Mouse (Mus musculus) cerebellum, adult 2 months (tissue): ENCODE results near the gene Atp6v1fnb. TPM values are rescaled to one million over a fixed set of nuclear protein-coding genes. Genes with fewer than 3 reads are reported as not detected.
A peak's percentile ranks its signal among the peaks of the same experiment; 100 is the strongest.

ENCODE experiments used
- DNase-seq, 2 experiments: peaks; one replicate each; pipeline ENCODE4 v3.0.0; 2021
- H3K27ac ChIP-seq: fragments of 200-500 bp; 2 replicates; pipeline ENCODE4 v1.5.1; 2012; ENCODE audit warnings: low read length, control low read depth, inconsistent platforms; ENCODE audit not compliant: insufficient read depth
- H3K27me3 ChIP-seq: fragments of 200-500 bp; 2 replicates; pipeline ENCODE4 v1.6.1; 2012; ENCODE audit warnings: inconsistent platforms, mild to moderate bottlenecking, low read length, moderate library complexity; ENCODE audit not compliant: control insufficient read depth, insufficient read depth
- H3K4me1 ChIP-seq: fragments of 200-500 bp; 2 replicates; pipeline ENCODE4 v1.6.1; 2011; ENCODE audit warnings: low read length; ENCODE audit not compliant: control insufficient read depth, insufficient read depth
- H3K4me3 ChIP-seq: fragments of 200-500 bp; replicated peaks from 2 replicates; pipeline ENCODE3; 2011; ENCODE audit warnings: mild to moderate bottlenecking, low read depth, low read length, control low read depth; ENCODE audit not compliant: insufficient read depth
- CTCF ChIP-seq: fragments of 200-500 bp; IDR thresholded peaks from 2 replicates; pipeline ENCODE4 v1.5.1; 2011; ENCODE audit warnings: low read depth, mild to moderate bottlenecking, control low read depth, low read length, moderate library complexity, borderline replicate concordance; ENCODE audit not compliant: insufficient read depth
- POLR2A ChIP-seq: fragments of 200-500 bp; IDR thresholded peaks from 2 replicates; pipeline ENCODE4 v1.6.1; 2011; ENCODE audit warnings: low read length, control low read depth, borderline replicate concordance; ENCODE audit not compliant: insufficient read depth
- WGBS: fragments of 180-500 bp; shearing (Covaris S2); methylation state at CpG from one replicate; pipeline ENCODE4 v1.1.7; 2018; 5-methylcytosine and 5-hydroxymethylcytosine counted together
- polyA plus RNA-seq: library from polyadenylated mRNA; depleted of rRNA; stranded (reverse); fragments of >200 nt; gene quantifications from 2 replicates; pipeline ENCODE4 v1.2.3, GENCODE M21; 2012

Atp6v1fnb gene
- polyA plus RNA-seq, 1 experiment: 0.23 TPM

DNA sequence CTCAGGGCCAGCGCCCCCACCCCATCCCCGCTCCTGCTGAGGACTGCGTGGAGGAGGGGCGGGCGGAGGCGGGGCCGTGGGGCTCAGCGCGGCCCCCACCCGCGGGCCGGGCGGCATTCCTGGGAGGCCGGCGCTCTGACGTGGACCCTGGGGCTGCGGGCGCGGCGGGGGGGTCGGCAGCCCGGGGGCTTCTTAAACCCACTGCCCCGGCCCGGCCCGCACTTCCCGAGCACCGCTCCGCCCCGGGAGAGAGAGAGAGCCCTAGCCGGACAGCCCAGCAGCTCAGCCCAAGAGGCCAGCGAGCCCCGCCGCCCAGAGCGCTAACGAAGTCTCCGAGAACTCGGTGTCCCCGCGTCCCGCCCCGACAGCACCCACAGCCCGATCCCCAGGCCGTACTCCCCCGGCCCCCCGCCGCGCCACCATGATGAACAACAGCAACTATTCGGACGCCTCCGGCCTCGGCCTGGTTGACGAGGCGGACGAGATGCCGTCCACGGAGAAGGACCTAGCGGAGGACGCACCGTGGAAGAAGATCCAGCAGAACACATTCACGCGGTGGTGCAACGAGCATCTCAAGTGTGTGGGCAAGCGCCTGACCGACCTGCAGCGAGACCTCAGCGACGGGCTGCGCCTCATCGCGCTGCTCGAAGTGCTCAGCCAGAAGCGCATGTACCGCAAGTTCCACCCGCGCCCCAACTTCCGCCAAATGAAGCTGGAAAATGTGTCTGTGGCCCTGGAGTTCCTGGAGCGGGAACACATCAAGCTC, 38.0 kb upstream of the Atp6v1fnb start, which contains the start of gene Flnc:
TSS of gene Flnc (plus strand) at position 219 of the 766 bp plus-strand sequence.
- WGBS: 3% methylated on average over 71 of the region's 77 CpGs
- no peaks in the 10 kb centered on the region for H3K4me1 ChIP-seq
- TF ChIP-seq CTCF (no peak), POLR2A (no peak)
- peak within 1 kb of the TSS; percentile 8 for H3K4me3 ChIP-seq
- DNase-seq: no peak
- H3K27me3 ChIP-seq: no peaks in the 10 kb centered on the region; the same call in 1 of the 2 replicates
- no peak within 1 kb of the TSS for H3K27ac ChIP-seq

DNA sequence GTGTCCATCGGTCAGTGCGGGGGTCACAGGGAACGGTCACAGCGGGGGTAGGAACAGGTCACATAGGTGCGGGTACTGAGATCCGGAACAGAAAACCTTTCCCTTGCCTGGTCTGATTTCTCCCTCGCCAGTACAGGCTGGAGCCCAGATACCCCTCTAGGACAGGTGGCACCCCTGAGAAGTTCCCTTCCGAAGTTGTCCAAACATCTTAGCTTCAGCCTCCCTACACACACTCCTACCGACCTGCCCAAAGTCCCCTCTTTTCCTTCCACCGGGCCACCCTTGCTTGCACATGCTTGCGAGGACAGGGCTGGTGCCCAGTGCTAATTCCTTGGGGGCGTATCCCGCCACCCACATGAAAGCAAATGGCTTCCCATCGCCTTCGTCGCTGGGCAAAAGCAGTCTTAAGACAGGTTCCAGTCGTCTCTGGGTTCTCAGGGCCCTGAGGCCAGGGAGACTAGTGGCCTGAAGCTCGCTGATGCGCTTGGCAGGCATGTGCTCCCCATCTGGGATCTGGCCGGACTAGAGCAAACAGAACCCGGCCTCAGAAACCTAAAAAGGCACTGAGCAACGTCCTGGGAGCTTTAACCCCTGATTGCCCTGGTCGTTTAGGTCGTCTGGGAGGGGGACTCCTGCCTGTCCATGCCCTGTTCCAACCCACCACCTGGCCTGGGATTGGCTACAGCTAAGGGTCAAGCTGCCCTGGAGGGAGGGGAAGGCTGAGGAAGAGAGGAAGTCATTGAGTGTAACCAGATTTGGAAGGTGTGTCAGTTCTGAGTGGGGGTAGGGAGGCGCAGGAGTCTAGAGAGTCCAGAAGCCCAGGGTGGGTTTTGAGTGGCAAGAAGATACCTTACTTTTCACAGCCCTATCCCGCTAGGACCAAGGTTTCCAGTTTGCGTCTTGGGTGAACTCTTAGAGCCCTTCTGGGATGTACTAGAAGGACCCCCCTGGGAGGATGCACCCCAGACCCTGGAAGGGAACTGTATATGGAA, 37.1 kb upstream of the Atp6v1fnb start:
- 15% methylated on average over 27 of the region's 27 CpGs for WGBS
- no peak overlapping the region for H3K4me3 ChIP-seq

DNA sequence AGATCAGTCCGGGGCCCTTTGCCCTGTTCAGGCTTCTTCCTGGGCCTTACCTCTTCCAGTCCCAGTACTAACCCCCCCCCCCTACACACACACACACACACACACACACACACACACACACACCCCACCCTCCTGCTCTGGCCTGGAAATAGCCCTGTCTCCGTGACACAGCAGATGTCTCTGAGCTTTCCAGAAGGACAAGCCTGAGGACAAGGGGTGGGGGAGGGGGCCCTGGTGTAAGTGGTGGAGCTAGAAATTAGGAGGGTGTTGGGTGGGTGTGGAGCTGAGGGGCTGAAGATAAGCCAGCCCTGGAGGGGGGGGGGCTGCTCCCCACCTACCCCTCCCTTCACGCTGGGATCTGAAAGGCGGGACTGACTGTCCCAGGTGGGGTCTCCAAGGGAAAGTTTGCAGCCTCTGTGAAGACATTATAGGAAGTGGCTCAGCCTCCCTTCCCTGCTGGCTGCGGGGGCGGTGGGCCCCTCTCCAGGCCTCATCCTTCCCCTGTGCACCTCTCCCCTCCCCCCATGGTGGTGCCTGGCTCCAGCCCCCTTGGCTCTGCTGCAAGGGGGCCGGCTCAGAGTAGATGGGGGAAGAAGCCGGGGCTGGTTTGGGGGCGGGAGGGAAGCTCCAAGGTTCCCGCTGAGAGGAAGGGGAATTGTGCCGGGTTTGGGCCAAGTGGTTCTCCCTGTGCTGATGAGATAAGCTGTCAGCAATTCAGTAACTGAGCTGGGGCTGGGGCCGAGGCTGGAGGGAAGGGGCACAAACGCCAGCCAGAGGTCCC, 36.1 kb upstream of the Atp6v1fnb start:
- 8% methylated on average over 12 of the region's 13 CpGs for WGBS

More for the DNA sequence above, 37.1 kb upstream of the Atp6v1fnb start:
- TF ChIP-seq POLR2A (no peak), CTCF (no peak)
- peak in 1 of 2 experiments; percentile 19 for DNase-seq
- H3K4me1 ChIP-seq: no peaks in the 10 kb centered on the region
- no peaks in the 10 kb centered on the region; the same call in 1 of the 2 replicates for H3K27me3 ChIP-seq
- no peak overlapping the region for H3K27ac ChIP-seq

DNA sequence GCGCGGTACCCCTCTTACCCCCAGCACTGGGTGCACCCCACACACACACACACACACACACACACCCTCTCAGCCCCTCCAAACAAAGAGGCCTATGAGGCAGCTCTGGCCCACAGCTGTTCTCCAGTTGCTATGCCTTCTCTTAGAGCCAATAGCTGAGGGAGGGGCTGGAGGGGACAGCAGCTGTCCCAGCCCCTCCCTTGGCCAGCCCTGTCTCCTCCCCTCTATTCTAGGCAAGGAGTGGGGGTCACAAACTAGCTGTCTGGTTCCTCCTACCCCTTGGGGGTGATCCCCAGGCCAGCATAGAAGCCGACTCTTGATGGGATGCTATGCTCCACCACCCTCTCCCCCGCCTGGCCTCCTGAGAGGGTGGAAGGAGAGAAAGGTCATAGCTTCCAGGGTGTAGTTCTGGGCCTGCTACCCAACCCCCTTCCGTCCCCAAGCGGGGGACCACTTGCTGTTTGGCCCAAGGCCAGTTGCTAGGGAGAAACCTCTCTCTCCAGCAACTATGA, 35.2 kb upstream of the Atp6v1fnb start:
- H3K4me3 ChIP-seq: no peak overlapping the region
- no peaks in the 10 kb centered on the region for H3K4me1 ChIP-seq
- 27% methylated on average over 6 of the region's 6 CpGs for WGBS
- no peak for TF ChIP-seq POLR2A
- TF ChIP-seq CTCF: no peak
- no peak overlapping the region for H3K27ac ChIP-seq
- no peak for DNase-seq
- H3K27me3 ChIP-seq: no peaks in the 10 kb centered on the region; the same call in 1 of the 2 replicates

More for the DNA sequence above, 36.1 kb upstream of the Atp6v1fnb start:
- Histone ChIP-seq H3K4me1 (no peaks in the 10 kb centered on the region), H3K27me3 (no peaks in the 10 kb centered on the region; the same call in 1 of the 2 replicates), H3K27ac (no peak overlapping the region), H3K4me3 (no peak overlapping the region)
- TF ChIP-seq CTCF: no peak
- no peak for TF ChIP-seq POLR2A
- no peak for DNase-seq

DNA sequence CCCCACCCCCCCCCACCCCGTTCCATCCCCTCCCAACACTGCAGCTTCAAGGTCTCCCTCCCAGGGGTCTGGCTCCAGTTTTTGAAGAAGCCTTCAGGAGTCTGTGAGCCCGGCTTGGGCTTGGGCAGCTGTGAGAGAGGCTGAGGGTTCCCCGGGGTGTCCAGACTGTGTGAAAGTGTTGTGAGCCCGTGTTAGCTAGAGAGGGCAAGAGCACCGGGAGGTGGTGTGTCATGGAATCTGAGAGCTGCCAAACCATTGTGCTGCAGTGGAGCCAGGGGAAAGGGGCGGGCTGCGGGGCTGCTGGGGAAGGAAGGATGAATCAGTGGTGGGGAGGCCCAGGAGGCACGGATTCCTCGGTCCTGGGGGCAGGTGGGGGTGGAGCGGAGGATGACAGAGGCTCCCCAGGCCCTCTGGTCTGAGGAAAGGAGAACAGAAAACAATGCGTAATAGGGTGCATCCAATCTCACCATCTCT, 34.7 kb upstream of the Atp6v1fnb start:
- DNase-seq: no peak
- Histone ChIP-seq H3K4me3 (no peak overlapping the region), H3K4me1 (no peaks in the 10 kb centered on the region), H3K27me3 (no peaks in the 10 kb centered on the region; the same call in 1 of the 2 replicates), H3K27ac (no peak overlapping the region)
- 16% methylated on average over 11 of the region's 11 CpGs for WGBS
- TF ChIP-seq CTCF: no peak
- TF ChIP-seq POLR2A: no peak

DNA sequence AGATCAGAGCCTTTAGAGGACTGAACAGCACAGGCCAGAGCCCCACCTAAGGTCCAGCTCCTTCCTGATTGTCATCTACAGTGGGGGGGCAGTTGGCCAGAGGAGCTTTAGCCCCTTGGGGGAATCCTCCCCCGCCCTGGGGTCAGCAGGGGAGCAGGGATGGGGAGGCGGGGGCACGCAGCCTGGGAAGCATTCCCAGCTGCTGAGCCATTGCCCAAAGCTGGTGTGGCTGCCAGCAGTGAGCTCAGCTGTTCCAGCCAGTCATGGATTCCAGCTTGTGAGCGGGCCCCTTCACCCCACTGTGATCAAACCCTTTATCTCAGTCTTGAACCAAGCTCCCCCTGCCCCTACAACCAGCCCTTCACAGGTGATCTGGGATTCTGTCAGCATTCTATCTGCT, 32.0 kb upstream of the Atp6v1fnb start:
- H3K4me3 ChIP-seq: no peak overlapping the region
- H3K27ac ChIP-seq: no peak overlapping the region
- no peaks in the 10 kb centered on the region for H3K4me1 ChIP-seq
- no peaks in the 10 kb centered on the region for H3K27me3 ChIP-seq
- WGBS: 29% methylated on average over 4 of the region's 4 CpGs
- TF ChIP-seq POLR2A: no peak
- TF ChIP-seq CTCF: no peak
- no peak for DNase-seq
